Mouse (Mus musculus): ENCODE data around the gene Utp11. TPM values are rescaled to one million over a fixed set of nuclear protein-coding genes. Genes with fewer than 3 reads are reported as not detected.

Utp11 gene
- total RNA-seq, 2 experiments from 2014 or later: 16.1 to 18.3 TPM

GRCm38 (mm10) chr4:124704797-124705474, 11.5 kb upstream of the Utp11 start:
- DNase-seq: peak; percentile 55

DNA sequence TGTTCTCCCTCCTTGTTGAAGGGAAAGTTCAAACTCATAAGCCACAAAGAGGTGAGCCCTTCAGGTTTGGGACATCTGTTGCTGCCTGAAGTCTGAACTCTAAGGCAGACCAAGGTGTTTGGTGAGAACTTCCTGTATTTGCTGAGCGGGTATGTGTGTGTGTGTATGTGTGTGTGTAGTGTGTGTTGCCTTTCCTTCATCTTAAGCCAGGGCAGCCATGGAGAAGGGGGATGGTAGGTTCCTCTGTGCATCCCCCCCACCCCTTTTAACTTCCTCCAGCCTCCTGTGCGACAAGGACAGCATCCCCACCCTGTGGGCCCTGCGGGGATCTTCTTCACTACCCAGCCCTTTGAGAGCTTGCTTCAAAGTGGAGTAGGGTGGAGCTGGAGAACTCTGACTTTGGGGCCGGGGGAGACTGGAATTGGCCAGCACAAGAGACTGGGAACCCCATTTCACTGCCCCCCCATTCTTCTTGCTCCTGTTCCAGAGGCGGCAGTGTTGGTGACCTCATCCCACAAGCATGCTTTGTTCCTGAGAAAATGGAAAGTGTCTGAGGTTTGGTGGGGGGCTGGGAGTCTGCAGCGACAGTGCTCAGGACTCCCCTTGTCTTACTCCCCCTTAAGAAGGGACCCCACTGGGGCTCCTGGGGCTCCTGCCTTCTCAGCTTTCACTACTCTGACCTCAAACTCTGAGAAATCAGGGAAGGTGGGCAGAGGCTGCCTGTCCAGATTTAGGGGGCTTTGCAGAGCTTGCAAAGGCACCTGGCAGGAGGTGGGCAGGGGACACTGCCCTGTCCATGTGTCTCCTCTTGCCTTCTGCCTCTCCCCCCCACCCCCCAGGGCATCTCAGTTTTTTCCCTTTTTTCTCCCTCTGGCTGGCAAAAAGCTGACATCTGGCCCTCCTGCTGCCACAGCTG, 10.7 kb upstream of the Utp11 start:
- DNase-seq: no peak

GRCm38 (mm10) chr4:124703406-124703805, 10.0 kb upstream of the Utp11 start:
- DNase-seq: peak; percentile 74

GRCm38 (mm10) chr4:124701916-124702315, 8.5 kb upstream of the Utp11 start:
- DNase-seq: peak; percentile 58

DNA sequence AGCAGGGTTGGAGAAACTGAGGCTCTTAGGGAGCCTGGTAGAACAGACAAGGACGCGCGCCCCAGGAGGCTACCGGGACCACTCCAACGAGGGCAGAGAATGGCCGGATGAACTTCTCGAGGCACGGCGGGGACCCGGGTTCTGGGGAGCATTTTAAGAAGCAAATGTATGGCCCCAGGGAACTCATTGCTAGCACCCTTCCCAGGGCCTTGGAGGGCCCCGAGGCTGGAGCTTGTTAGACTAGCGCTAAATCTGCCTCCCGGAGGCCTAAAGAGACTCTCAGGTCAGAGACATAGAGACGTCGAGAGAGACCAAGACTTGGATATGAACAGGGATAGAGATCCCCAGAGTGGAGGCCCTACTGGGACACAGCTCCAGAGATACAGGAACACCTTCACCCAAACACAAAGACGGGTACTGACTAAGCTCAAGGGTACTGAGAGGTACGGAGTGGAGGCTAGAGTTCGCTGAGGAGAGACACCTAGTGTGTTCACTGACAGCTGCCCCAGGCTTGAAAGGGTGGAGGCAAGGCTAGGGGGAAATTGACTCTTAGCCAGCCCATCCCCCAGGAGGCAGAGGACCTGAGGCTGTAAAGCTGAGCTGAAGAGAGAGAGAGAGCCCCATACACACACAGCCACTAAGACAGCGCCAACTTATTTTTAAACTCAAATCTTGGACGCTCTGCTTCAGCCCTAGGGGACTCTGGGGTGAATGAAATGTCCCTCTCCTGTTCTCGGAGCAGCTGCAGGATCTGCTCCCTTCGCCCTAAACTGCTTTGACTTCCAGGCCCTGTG, 7.8 kb upstream of the Utp11 start:
- DNase-seq: peak; percentile 80

GRCm38 (mm10) chr4:124700248-124700971, 7.0 kb upstream of the Utp11 start, which contains the start of gene Fhl3:
Gene Fhl3, plus strand, starts transcription at chr4:124700701.
- DNase-seq: peak; percentile 83

- DNase-seq: peak; percentile 65
These were observed 6.4 kb upstream of the Utp11 start for GRCm38 (mm10) chr4:124699791-124700190.

- peak; percentile 74 for DNase-seq
These were observed 2.6 kb upstream of the Utp11 start for GRCm38 (mm10) chr4:124695786-124696516.

DNA sequence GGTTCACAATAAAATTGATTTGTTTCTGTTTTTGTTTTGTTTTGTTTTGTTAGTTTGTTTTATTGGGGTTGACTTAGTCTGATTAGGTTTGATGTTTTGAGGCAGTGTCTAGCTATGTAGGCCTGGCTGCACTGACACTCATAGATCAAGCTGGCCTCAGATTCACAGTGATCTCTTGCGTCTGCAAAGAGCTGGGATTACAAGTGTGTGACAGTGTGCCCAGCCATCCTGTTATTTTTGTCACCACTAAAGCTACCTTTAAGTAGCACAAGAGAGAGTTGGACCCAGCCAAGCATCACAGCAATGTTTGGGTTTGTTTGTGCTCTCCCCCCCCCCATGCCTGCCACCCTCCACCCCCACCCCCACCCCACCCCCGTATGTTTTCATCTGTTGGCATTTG, 1.2 kb upstream of the Utp11 start:
- DNase-seq: peak; percentile 38

GRCm38 (mm10) chr4:124692416-124692861, 961 bp downstream of the Utp11 start:
- DNase-seq: no peak

DNA sequence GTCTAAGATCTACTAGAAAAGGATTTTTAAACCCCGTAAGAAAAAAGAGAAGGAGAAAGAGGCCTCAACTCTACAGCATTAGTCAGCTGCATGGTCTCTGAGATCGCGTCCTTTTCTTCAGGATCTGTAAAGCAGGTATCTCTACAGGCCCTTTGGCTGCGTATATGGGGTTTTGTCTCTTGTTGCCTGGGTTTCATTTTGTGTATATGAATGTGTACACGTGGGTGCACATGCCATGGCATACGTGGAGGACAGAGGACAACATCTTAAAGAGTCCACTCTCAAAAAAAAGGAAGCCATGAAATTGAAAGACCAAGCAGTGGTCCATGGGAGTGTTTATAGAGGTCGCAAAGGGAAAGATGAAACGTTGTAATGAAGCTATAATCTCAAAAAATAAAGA, 1.9 kb downstream of the Utp11 start:
- DNase-seq: no peak

GRCm38 (mm10) chr4:124685897-124686402, 7.5 kb downstream of the Utp11 start:
- peak; percentile 54 for DNase-seq

DNA sequence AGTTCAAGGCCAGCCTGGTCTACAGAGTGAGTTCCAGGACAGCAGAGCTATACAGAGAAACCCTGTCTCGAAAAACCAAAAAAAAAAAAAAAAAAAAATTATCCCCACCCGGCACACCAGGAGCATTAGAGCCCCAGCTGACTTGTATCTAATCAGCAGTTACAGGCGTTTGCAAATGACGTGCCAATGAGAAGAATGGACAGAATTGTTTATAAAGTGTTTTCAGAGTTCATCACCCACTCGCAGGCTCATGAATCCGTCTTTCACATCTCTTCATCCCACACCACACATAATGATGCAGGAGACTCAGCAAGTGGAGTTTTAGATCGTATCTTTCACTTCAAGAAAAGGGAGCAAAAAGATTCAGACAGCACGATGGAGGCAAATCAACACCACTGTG, 7.9 kb downstream of the Utp11 start:
- DNase-seq: no peak

- no peak for DNase-seq
These were observed 8.4 kb downstream of the Utp11 start for GRCm38 (mm10) chr4:124685004-124685403.

GRCm38 (mm10) chr4:124683474-124683873, 9.9 kb downstream of the Utp11 start:
- DNase-seq: no peak

DNA sequence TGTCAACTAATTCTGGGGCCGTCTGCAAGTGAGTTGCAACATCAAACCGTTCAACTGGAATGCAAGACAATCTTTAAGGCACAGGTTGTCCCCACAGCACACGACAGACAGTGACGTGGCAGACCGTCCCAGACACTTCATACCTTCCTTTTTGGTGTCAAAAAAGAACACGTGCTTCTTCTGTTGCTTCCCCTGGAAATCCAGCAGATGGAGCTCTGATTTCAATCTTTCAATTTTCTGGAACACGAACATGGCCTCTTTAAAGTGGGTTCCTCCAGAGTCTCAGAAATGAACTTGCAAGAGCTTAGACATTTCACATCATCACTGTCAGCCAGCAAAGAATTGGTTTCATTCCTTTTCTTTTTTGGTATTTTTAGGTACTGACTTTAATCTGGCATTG, 11.1 kb downstream of the Utp11 start:
- no peak for DNase-seq

- DNase-seq: no peak
These were observed 17.4 kb downstream of the Utp11 start for GRCm38 (mm10) chr4:124675958-124676357.

DNA sequence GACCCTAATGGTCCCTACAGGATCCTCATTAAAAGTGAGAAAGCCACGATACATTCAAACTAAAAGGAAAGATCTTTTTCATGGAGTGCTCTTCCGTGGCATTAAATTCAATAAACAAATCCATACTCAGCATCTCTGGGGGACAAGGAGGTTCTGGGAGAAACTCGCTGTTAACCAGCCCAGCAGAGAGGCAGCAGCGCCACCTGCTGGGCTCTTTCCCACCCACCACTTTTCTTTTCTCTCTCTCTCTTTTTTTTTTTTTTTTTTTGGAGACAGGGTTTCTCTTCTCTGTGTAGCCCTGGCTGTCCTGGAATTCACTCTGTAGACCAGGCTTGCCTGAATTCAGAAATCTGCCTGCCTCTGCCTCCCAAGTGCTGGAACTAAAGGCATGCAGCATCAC, 18.4 kb downstream of the Utp11 start:
- no peak for DNase-seq

DNA sequence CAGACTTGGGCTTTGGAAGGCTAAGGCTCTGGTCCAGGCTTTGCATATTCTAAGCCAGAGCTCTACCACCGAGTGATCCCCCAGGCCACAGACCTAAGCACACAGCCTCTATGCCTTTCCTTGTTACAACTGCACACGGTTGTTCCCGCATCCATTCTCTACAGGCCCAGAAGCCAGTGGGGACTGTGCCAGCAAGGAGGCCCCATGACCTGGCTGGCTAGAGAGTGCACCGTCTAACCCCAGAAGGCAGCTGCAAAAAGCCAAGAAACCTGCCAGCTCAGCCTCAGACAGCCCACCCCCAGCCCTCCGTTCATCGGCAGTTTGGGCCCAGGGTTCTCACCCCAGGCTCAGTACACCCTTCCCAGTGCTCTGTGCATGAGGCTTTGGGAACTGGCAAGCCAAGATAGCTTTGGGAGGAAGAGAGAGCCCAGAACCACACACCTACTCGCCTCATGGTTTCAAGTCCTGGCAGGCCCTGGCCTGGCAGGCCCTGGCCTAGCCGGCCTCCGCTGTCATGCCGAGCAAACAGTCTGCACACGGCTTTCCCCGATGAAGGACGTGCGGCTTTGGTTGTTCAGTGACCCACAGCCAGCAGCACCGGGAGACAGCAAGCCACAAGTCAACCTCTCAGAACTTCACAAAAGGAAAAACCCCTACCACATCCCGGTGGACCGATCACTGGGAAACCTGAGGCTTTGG, 18.9 kb downstream of the Utp11 start:
- no peak for DNase-seq

All from gastrocnemius, postnatal 25 days (tissue).